Mouse (Mus musculus): ENCODE results near the gene Cxcr4. TPM values are rescaled to one million over a fixed set of nuclear protein-coding genes. Genes with fewer than 3 reads are reported as not detected.

Gene Cxcr4
- polyA plus RNA-seq, 1 experiment from 2014 or later, result 9.2 TPM

Other genes starting within 250 kb of the Cxcr4 start
- 74.1 and 75.5 TPM in 2 replicates for gene Mcm6, start 232.6 kb downstream of the Cxcr4 start, polyA plus RNA-seq (2015; fragmentation: Nextera tagmentation; extraction: Ambion mirVana)
- 137 and 139 TPM in 2 replicates for gene Dars, start 174.9 kb downstream of the Cxcr4 start, polyA plus RNA-seq (2015; fragmentation: Nextera tagmentation; extraction: Ambion mirVana)